Mouse (Mus musculus) kidney, adult 2 months (tissue): ENCODE measurements at regions not wholly inside any gene's neighbourhood (a gene's known extent, or its start where the extent isn't known, plus 50 kb on each side); places are given as distances from the start of the nearest gene placed in this dataset.

Experiments
- CTCF ChIP-seq: fragments of 200-500 bp; conservative IDR thresholded peaks from 2 replicates; pipeline ENCODE4 v1.5.1; 2011; ENCODE audit warnings: low read depth, mild to moderate bottlenecking, control low read depth, low read length, moderate library complexity, mixed read lengths; ENCODE audit not compliant: insufficient read depth, insufficient read length
- POLR2A ChIP-seq: fragments of 200-500 bp; IDR thresholded peaks from one replicate; pipeline ENCODE4 v1.6.1; 2011; ENCODE audit warnings: low read depth, low read length, control low read depth

DNA sequence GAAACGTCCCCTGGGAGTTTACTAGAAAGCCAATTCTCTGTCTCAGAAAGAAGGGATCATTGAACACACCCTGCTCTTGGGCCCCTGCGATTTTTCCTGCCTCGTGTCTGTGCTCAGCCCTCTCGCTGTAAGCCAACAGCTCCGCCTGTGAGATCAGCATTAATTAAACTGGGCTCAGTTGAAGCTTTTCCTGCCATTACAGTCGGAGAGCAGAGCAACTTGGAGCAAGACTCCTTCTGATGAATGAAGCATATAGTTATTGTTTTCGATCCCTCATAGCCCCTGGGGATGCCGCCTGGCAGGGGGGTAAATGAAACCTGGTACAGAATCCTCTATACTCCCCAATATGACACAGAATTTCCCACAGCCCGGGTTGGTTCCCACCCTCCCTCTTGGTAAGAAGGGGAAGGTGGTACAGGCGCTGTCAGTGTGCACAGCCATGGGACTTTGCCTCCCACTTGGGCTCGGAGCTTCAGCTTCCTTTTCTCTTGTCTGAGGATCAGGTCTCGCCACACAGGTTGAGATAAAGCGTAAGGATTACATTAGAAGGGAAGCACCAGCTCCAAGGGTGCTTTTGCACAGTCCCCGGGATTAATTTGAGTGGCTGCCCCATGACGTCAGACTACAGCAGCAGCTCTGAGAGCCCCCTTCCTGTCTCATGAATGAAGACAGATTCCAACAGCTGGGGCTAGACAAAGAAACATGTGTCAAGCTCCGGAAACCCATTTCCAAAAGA lies 257.1 kb downstream of the Mycn start:
- TF ChIP-seq CTCF, result no peak
- TF ChIP-seq POLR2A, result no peak
